Comparison of ENCODE assay signal across 14 mouse cellular contexts in genomic region chr8:122334791-122335490, GRCm38 (mm10). TPM values are rescaled to one million over a fixed set of nuclear protein-coding genes. Genes with fewer than 3 reads are reported as not detected.
A peak's percentile ranks its signal among the peaks of the same experiment; 100 is the strongest.
DNase-seq lines count a peak whose midpoint lies in the region; ATAC-seq and TF ChIP-seq lines count a peak whose summit lies in the region.
"Had no signal": no experiment of that assay in that cellular context is flagged by ENCODE, and none has a peak within 500 bp of the region (broad histone marks: within the 10 kb centered on the region; RNA-seq: fewer than 3 reads in every experiment).

No protein-coding gene starts in this region.

- peaks cover 98% of the 10 kb centered on the region for H3K36me3 ChIP-seq in G1E (replicated peaks)
- H3K36me3 ChIP-seq in embryonic facial prominence, embryonic 10.5 days (replicated peaks): peaks cover 41% of the 10 kb centered on the region
- peaks cover 5% of the 10 kb centered on the region; the same call in 1 of the 2 replicates for H3K36me3 ChIP-seq in hindbrain, embryonic 13.5 days
- no peaks in the 10 kb centered on the region for H3K36me3 ChIP-seq in midbrain, embryonic 11.5 days (ENCODE audit: control insufficient read depth, insufficient read depth, low read length)

- no peak for TF ChIP-seq CTCF in G1E (IDR thresholded peaks at IDR 0.05; ENCODE audit: low read depth, low read length)

- 0 out of 2 replicates have a peak overlapping the region, but pooled peaks have one; percentile 73 for H3K9ac ChIP-seq in hindbrain, embryonic 13.5 days
- no peak overlapping the region for H3K9ac ChIP-seq in midbrain, embryonic 11.5 days (ENCODE audit: low read length)

- H3K27ac ChIP-seq in embryonic facial prominence, embryonic 10.5 days (replicated peaks): no peak overlapping the region
- H3K27ac ChIP-seq in hindbrain, embryonic 13.5 days: no peak overlapping the region
- no peak overlapping the region for H3K27ac ChIP-seq in midbrain, embryonic 11.5 days (ENCODE audit: low read depth, low read length)

- DNase-seq in G1E (ENCODE audit: low spot score): no peak
- no peak for DNase-seq in embryonic facial prominence, embryonic 10.5 days (ENCODE audit: low spot score)
- DNase-seq in midbrain, embryonic 11.5 days (ENCODE audit: low spot score, missing footprints): no peak
- no peak for DNase-seq in thymus, postnatal 36 days
- DNase-seq in thymus, adult 18-20 months: no peak
- no peak for DNase-seq in thymus, postnatal 25 days
- DNase-seq: cerebellum, adult 11-12 months; gastrocnemius, postnatal 25 days had no signal

- peak overlapping the region; percentile 28; the same call in 1 of the 2 replicates for H3K4me3 ChIP-seq in G1E (ENCODE audit: low read depth, low read length)
- H3K4me3 ChIP-seq in embryonic facial prominence, embryonic 10.5 days: peak overlapping the region; percentile 73
- no peak overlapping the region for H3K4me3 ChIP-seq in hindbrain, embryonic 13.5 days
- H3K4me3 ChIP-seq in midbrain, embryonic 11.5 days (ENCODE audit: low read depth, low read length): no peak overlapping the region
- H3K4me3 ChIP-seq: erythroblast, embryonic 14.5 days had no signal

- peak overlapping the region; percentile 81; the same call in 1 of the 2 replicates for H3K4me2 ChIP-seq in hindbrain, embryonic 13.5 days
- peak overlapping the region; percentile 95; the same call in 1 of the 2 replicates for H3K4me2 ChIP-seq in midbrain, embryonic 11.5 days

- peaks cover 36% of the 10 kb centered on the region for H3K9me3 ChIP-seq in G1E (replicated peaks)
- no peaks in the 10 kb centered on the region for H3K9me3 ChIP-seq in embryonic facial prominence, embryonic 10.5 days
- H3K9me3 ChIP-seq in hindbrain, embryonic 13.5 days: no peaks in the 10 kb centered on the region
- no peaks in the 10 kb centered on the region for H3K9me3 ChIP-seq in midbrain, embryonic 11.5 days (ENCODE audit: control insufficient read depth, low read length)

- H3K27me3 ChIP-seq in G1E (ENCODE audit: insufficient read depth, low read length): peaks cover 8% of the 10 kb centered on the region; the same call in 1 of the 2 replicates
- peaks cover 92% of the 10 kb centered on the region for H3K27me3 ChIP-seq in embryonic facial prominence, embryonic 10.5 days (replicated peaks; ENCODE audit: low read depth, poor library complexity, severe bottlenecking)
- H3K27me3 ChIP-seq in hindbrain, embryonic 13.5 days: peaks cover 69% of the 10 kb centered on the region
- peaks cover 48% of the 10 kb centered on the region for H3K27me3 ChIP-seq in midbrain, embryonic 11.5 days (ENCODE audit: control insufficient read depth, insufficient read depth, low read length)

- 85% methylated on average over 13 of the region's 13 CpGs for whole genome bisulfite sequencing in embryonic facial prominence, embryonic 10.5 days
- 81% methylated on average over 13 of the region's 13 CpGs for WGBS in hindbrain, embryonic 13.5 days
- 82% methylated on average over 13 of the region's 13 CpGs for WGBS in midbrain, embryonic 11.5 days

- peaks cover 73% of the 10 kb centered on the region for H3K4me1 ChIP-seq in G1E (ENCODE audit: insufficient read depth, low read depth, low read length)
- H3K4me1 ChIP-seq in embryonic facial prominence, embryonic 10.5 days: peaks cover 35% of the 10 kb centered on the region
- peaks cover 34% of the 10 kb centered on the region for H3K4me1 ChIP-seq in hindbrain, embryonic 13.5 days (replicated peaks)
- peaks cover 16% of the 10 kb centered on the region for H3K4me1 ChIP-seq in midbrain, embryonic 11.5 days (ENCODE audit: control insufficient read depth, insufficient read depth, low read length)

- ATAC-seq in G1E (ENCODE audit: extremely low read depth, insufficient number of reproducible peaks, low FRiP score, poor library complexity, severe bottlenecking): no peak
- ATAC-seq in hindbrain, embryonic 13.5 days (ENCODE audit: low FRiP score): no peak
- ATAC-seq in midbrain, embryonic 11.5 days (ENCODE audit: low FRiP score): no peak
- ATAC-seq in inflammation-experienced regulatory T-cells, adult 6 months: no peak
- ATAC-seq: intestine, postnatal 0 days had no signal

RNA-seq across cellular contexts. Expression of gene Trhr2, which starts 25.6 kb away (rescaled TPM):
- total RNA-seq in G1E (2014; fragmentation: Nextera tagmentation) (not detected in 2 replicates), G1E (2017) (not detected in 2 replicates)
- polyA plus RNA-seq in G1E (2012): not detected in 2 replicates
- not detected in 2 replicates for polyA plus RNA-seq in embryonic facial prominence, embryonic 10.5 days (2016; fragmentation: Nextera tagmentation; extraction: Ambion mirVana)
- polyA plus RNA-seq in hindbrain, embryonic 13.5 days (2015; fragmentation: Nextera tagmentation; extraction: Ambion mirVana): not detected in 2 replicates
- polyA plus RNA-seq in midbrain, embryonic 11.5 days (2014; fragmentation: Nextera tagmentation; extraction: Ambion mirVana): not detected in 2 replicates
- not detected for polyA plus RNA-seq in inflammation-experienced regulatory T-cells, adult 6 months (2017; shearing (Covaris generic))
- total RNA-seq: gastrocnemius, postnatal 25 days; megakaryocyte progenitor cell, adult 5-6 weeks had no signal
- polyA plus RNA-seq: erythroblast, embryonic 14.5 days; heart, embryonic 14.5 days; intestine, postnatal 0 days had no signal

RNA-seq across cellular contexts. Expression of gene Zc3h18, which starts 41.5 kb away (rescaled TPM):
- 40.3 and 45.8 TPM in 2 replicates for total RNA-seq in G1E (2014; fragmentation: Nextera tagmentation)
- total RNA-seq in G1E (2017): 52.7 and 58.4 TPM in 2 replicates
- polyA plus RNA-seq in G1E (2012): 134 and 143 TPM in 2 replicates
- 81.8 and 82.5 TPM in 2 replicates for polyA plus RNA-seq in embryonic facial prominence, embryonic 10.5 days (2016; fragmentation: Nextera tagmentation; extraction: Ambion mirVana)
- polyA plus RNA-seq in hindbrain, embryonic 13.5 days (2015; fragmentation: Nextera tagmentation; extraction: Ambion mirVana): 38.0 and 38.5 TPM in 2 replicates
- polyA plus RNA-seq in midbrain, embryonic 11.5 days (2014; fragmentation: Nextera tagmentation; extraction: Ambion mirVana): 42.0 and 43.7 TPM in 2 replicates
- 10 to 100 TPM; 12.0 to 16.0 (median 13.0) TPM for polyA plus RNA-seq in inflammation-experienced regulatory T-cells, adult 6 months (2017; shearing (Covaris generic))

RNA-seq across cellular contexts. Expression of gene Zfpm1, which starts 53.0 kb away (rescaled TPM):
- 254 and 292 TPM in 2 replicates for total RNA-seq in G1E (2014; fragmentation: Nextera tagmentation)
- total RNA-seq in G1E (2017): 53.1 and 54.4 TPM in 2 replicates
- 1,150 and 1,251 TPM in 2 replicates for polyA plus RNA-seq in G1E (2012)
- polyA plus RNA-seq in embryonic facial prominence, embryonic 10.5 days (2016; fragmentation: Nextera tagmentation; extraction: Ambion mirVana): 1.5 and 2.0 TPM in 2 replicates
- polyA plus RNA-seq in hindbrain, embryonic 13.5 days (2015; fragmentation: Nextera tagmentation; extraction: Ambion mirVana): 1.4 and 1.5 TPM in 2 replicates
- 1.6 and 1.8 TPM in 2 replicates for polyA plus RNA-seq in midbrain, embryonic 11.5 days (2014; fragmentation: Nextera tagmentation; extraction: Ambion mirVana)
- polyA plus RNA-seq in inflammation-experienced regulatory T-cells, adult 6 months (2017; shearing (Covaris generic)): 1 to 10 TPM in 2 of 3 experiments, under 1 TPM in 1; 0.65 to 2.6 (median 1.3) TPM

Comparison
In these comparisons a context has a peak if more than half of its experiments do, and no peak if none do; other contexts are left out.
1. H3K4me3 ChIP-seq: peak in G1E (single experiment) and embryonic facial prominence, embryonic 10.5 days (single experiment); none in hindbrain, embryonic 13.5 days (single experiment) and midbrain, embryonic 11.5 days (single experiment).
2. RNA of gene Zfpm1, which starts 53.0 kb away (polyA plus RNA-seq): 1,150 to 1,251 TPM in G1E; 1.6 to 1.8 TPM in midbrain, embryonic 11.5 days, 1.5 to 2.0 TPM in embryonic facial prominence, embryonic 10.5 days, 1.4 to 1.5 TPM in hindbrain, embryonic 13.5 days and 0.65 to 2.6 TPM in inflammation-experienced regulatory T-cells, adult 6 months; every median in the first group is over 100 times any median in the second.